Mouse (Mus musculus) liver, embryonic 11.5 days (tissue): ENCODE measurements around the gene Fbf1. TPM values are rescaled to one million over a fixed set of nuclear protein-coding genes. Genes with fewer than 3 reads are reported as not detected.
A peak's percentile ranks its signal among the peaks of the same experiment; 100 is the strongest.

Experiments used
- ATAC-seq: fragments of 200-750 bp; cut with Nextera tagmentation; replicated peaks from 2 replicates; pipeline ENCODE4 v1.8.0; 2017; ENCODE audit warnings: moderate number of reproducible peaks, mild to moderate bottlenecking, moderate TSS enrichment, moderate library complexity; ENCODE audit not compliant: low FRiP score
- DNase-seq: peaks from one replicate; pipeline ENCODE4 v3.0.0-alpha.2; 2017; ENCODE audit warnings: low spot score
- H3K27ac ChIP-seq: fragments of 300-500 bp; sonication (generic); 2 replicates; pipeline ENCODE4 v1.5.1; 2014; ENCODE audit warnings: mild to moderate bottlenecking, low read depth, low read length, control low read depth
- H3K27me3 ChIP-seq: fragments of 300-500 bp; sonication (generic); replicated peaks from 2 replicates; pipeline ENCODE4 v1.6.1; 2014; ENCODE audit warnings: low read length, mixed read lengths; ENCODE audit not compliant: control insufficient read depth, insufficient read depth
- H3K36me3 ChIP-seq: fragments of 300-500 bp; sonication (generic); 2 replicates; pipeline ENCODE4 v1.6.1; 2014; ENCODE audit warnings: mild to moderate bottlenecking, low read length, moderate library complexity, mixed read lengths; ENCODE audit not compliant: control insufficient read depth, insufficient read depth
- H3K4me1 ChIP-seq: fragments of 300-500 bp; sonication (generic); replicated peaks from 2 replicates; pipeline ENCODE4 v1.6.1; 2014; ENCODE audit warnings: low read length, mixed read lengths; ENCODE audit not compliant: control insufficient read depth, insufficient read depth
- H3K4me2 ChIP-seq: fragments of 300-500 bp; sonication (generic); 2 replicates; pipeline ENCODE4 v1.6.1; 2014; ENCODE audit warnings: mild to moderate bottlenecking, control low read depth, moderate library complexity
- H3K4me3 ChIP-seq: fragments of 300-500 bp; sonication (generic); 2 replicates; pipeline ENCODE4 v1.5.1; 2014; ENCODE audit warnings: low read depth, low read length, control low read depth
- H3K9ac ChIP-seq: fragments of 300-500 bp; sonication (generic); 2 replicates; pipeline ENCODE4 v1.6.1; 2014; ENCODE audit warnings: low read depth, low read length, control low read depth
- H3K9me3 ChIP-seq: fragments of 300-500 bp; sonication (generic); 2 replicates; pipeline ENCODE4 v1.6.1; 2016; ENCODE audit warnings: low read length, inconsistent platforms, mixed read lengths; ENCODE audit not compliant: control insufficient read depth
- WGBS: fragments of 180-500 bp; shearing (Covaris S2); extraction: QIAGEN DNeasy Blood & Tissue Kit; methylation state at CpG from one replicate; pipeline ENCODE4 v1.1.7; 2014; 5-methylcytosine and 5-hydroxymethylcytosine counted together
- polyA plus RNA-seq: library from polyadenylated mRNA; unstranded; fragments of >200 nt; fragmentation: Nextera tagmentation; extraction: Ambion mirVana; gene quantifications from 2 replicates; pipeline ENCODE4 v1.2.1, GENCODE M21; 2014

The Fbf1 gene
- polyA plus RNA-seq, 1 experiment from 2014 or later: 20.1 TPM

DNA sequence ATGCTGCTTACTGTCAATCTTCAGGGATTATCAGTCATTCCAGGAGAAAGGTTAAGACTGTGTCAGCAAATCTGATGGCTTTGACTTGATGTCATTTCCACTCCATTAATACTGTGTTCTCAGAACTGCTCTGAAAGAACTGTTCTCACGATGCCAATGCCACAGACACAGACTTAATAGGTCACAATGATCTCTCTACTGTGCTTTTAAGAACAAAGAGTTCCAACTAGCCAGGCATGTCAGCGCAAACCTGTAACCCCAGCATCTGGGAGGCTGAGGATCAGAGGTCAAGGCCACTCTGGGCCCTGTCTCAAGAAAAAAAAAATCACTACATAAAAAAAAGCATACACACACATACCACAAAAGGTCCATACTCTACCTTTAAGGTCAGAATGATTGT is 4.0 kb upstream of the Fbf1 start:
- Histone ChIP-seq H3K4me2 (no peak overlapping the region), H3K27ac (no peak overlapping the region), H3K9me3 (no peaks in the 10 kb centered on the region), H3K36me3 (peaks cover 12% of the 10 kb centered on the region; the same call in 1 of the 2 replicates), H3K9ac (no peak overlapping the region), H3K4me1 (0 out of 2 replicates have a peak, but pooled peaks cover 3% of the 10 kb centered on the region), H3K4me3 (no peak overlapping the region), H3K27me3 (no peaks in the 10 kb centered on the region)
- ATAC-seq: no peak
- WGBS: 91% methylated on average over 2 of the region's 2 CpGs
- DNase-seq: no peak

DNA sequence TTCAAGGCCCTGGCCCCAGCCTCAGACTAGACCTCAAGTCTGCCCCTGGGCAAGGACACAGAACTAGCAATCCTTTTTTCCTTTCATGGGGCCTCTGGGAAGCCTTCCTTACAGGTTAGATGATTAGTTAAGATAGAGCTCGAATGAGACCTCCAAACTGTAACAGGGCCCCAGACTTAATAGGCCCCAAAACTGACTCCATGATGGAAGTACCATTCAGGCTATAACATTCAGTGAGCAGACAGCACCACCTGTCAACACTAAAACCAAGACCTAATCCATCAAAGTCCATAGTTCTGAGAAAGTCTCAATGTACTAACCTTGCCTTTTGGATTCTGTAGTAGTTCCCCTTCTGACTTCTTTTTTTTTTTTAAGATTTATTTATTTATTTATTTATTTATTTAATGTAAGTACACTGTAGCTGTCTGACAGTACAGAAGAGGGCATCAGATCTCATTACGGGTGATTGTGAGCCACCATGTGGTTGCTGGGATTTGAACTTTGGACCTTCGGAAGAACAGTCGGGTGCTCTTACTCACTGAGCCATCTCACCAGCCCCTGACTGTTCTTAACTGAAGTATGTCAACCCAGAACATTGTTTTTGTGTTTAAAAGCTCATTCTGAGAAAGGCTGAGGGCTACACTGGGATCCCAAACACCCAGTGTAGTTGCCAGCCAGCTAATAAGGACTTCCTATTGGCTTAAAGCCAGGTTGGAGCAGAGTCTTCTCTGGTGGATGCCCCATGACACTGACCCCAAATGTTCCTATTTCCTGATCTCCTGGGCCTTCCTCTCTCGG is 2.2 kb upstream of the Fbf1 start:
- Histone ChIP-seq H3K27me3 (no peaks in the 10 kb centered on the region), H3K9ac (no peak overlapping the region), H3K4me2 (no peak overlapping the region), H3K9me3 (no peaks in the 10 kb centered on the region), H3K4me3 (no peak overlapping the region), H3K4me1 (0 out of 2 replicates have a peak, but pooled peaks cover 5% of the 10 kb centered on the region), H3K27ac (no peak overlapping the region), H3K36me3 (peaks cover 10% of the 10 kb centered on the region; the same call in 1 of the 2 replicates)
- ATAC-seq: no peak
- no peak for DNase-seq
- WGBS: 81% methylated on average over 5 of the region's 5 CpGs

DNA sequence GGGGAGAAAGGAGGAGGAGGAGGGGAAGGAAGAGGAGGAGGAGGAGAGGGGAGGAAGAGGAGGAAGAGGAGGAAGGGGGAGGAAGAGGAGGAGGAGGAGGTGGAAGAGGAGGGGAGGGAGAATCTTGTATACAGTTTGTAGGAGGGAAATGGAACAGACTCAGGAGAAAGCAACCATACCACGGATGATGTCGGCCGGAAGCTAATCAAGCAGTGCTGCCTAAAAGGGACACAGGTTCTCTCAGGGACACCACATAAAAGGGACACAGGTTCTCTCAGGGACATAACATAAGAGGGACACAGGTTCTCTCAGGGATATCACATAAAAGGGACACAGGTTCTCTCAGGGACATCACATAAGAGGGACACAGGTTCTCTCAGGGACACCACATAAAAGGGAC is 1.2 kb upstream of the Fbf1 start:
- Histone ChIP-seq H3K36me3 (peaks cover 10% of the 10 kb centered on the region; the same call in 1 of the 2 replicates), H3K27ac (no peak overlapping the region), H3K4me1 (0 out of 2 replicates have a peak, but pooled peaks cover 5% of the 10 kb centered on the region), H3K4me2 (no peak overlapping the region), H3K4me3 (no peak overlapping the region), H3K27me3 (no peaks in the 10 kb centered on the region), H3K9ac (no peak overlapping the region), H3K9me3 (no peaks in the 10 kb centered on the region)
- WGBS: 77% methylated on average over 3 of the region's 3 CpGs
- DNase-seq: no peak
- no peak for ATAC-seq

DNA sequence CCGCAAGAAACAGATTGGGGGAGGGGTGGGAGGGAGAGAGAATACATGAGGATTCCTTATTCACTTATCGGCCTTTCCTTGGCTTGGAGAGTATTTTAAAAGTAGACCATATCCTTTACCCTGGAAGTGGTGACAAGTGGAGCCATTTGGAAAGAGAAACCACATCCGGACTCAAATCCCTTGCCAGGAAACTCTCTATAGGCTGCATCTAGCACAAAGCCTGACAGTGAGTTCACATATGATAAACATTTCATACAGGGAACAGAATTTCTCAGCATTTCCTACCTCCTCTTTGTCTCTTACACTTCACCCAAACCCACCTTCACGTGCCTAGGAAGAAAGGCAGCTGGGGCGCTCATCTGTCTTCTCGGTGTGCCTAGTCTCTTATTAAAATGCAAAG is 734 bp downstream of the Fbf1 start:
- no peaks in the 10 kb centered on the region for H3K9me3 ChIP-seq
- H3K4me3 ChIP-seq: peak overlapping the region; percentile 65
- peak overlapping the region; percentile 74 for H3K9ac ChIP-seq
- no peak for DNase-seq
- peak overlapping the region; percentile 83 for H3K4me2 ChIP-seq
- H3K36me3 ChIP-seq: no peaks in the 10 kb centered on the region; the same call in 1 of the 2 replicates
- no peak for ATAC-seq
- WGBS: 15% methylated on average over 6 of the region's 6 CpGs
- no peaks in the 10 kb centered on the region for H3K27me3 ChIP-seq
- H3K27ac ChIP-seq: peak overlapping the region; percentile 44
- H3K4me1 ChIP-seq: 0 out of 2 replicates have a peak, but pooled peaks cover 5% of the 10 kb centered on the region

DNA sequence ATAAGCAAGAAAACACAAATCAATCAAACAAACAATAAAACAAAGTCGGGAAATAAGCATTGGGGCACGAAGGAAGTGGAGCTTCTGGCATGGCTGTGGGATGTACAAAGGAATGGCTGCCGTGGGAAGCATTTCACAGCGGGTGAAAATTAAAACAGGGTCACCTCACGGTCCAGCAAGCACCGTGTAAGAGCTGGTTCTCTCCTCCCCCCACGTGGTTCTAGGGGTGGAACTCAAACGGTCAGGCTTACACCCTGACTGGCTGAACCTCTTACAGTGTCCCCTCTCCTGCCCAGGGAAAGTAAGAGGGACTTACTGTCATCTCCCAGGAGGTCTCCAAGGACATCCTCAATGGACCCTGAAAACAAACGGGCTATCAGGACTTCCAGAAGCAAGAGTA is 5.0 kb downstream of the Fbf1 start:
- no peak overlapping the region for H3K4me2 ChIP-seq
- no peak overlapping the region for H3K27ac ChIP-seq
- 67% methylated on average over 9 of the region's 9 CpGs for WGBS
- DNase-seq (no peak), ATAC-seq (no peak)
- H3K9me3 ChIP-seq: no peaks in the 10 kb centered on the region
- 0 out of 2 replicates have a peak, but pooled peaks cover 7% of the 10 kb centered on the region for H3K4me1 ChIP-seq
- H3K9ac ChIP-seq: no peak overlapping the region
- H3K4me3 ChIP-seq: no peak overlapping the region
- no peaks in the 10 kb centered on the region for H3K27me3 ChIP-seq
- H3K36me3 ChIP-seq: peaks cover 7% of the 10 kb centered on the region

DNA sequence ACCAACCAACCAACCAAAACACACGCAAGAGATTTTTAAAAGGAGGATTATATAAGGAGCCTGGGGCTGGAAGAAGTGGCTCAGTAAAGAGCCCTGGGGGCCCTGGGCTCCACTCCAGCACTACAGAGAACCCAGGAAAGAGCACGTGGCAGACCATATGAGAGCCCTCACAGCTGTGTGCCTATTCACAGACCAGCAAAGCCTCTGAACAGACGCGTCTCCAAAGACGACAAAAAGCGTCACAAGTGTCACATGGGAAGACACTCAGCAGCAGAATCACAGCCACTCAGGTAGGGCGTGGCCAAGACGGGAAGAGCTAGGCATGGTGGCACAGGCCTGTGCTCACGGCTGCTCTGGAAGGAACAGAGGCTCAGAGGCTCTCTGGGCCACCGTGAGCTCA is 5.8 kb downstream of the Fbf1 start:
- ATAC-seq (no peak), DNase-seq (no peak)
- no peaks in the 10 kb centered on the region for H3K9me3 ChIP-seq
- WGBS: 80% methylated on average over 10 of the region's 10 CpGs
- peaks cover 13% of the 10 kb centered on the region for H3K36me3 ChIP-seq
- 0 out of 2 replicates have a peak, but pooled peaks cover 7% of the 10 kb centered on the region for H3K4me1 ChIP-seq
- H3K27ac ChIP-seq: no peak overlapping the region
- H3K4me3 ChIP-seq: no peak overlapping the region
- no peak overlapping the region for H3K4me2 ChIP-seq
- no peaks in the 10 kb centered on the region for H3K27me3 ChIP-seq
- H3K9ac ChIP-seq: no peak overlapping the region

DNA sequence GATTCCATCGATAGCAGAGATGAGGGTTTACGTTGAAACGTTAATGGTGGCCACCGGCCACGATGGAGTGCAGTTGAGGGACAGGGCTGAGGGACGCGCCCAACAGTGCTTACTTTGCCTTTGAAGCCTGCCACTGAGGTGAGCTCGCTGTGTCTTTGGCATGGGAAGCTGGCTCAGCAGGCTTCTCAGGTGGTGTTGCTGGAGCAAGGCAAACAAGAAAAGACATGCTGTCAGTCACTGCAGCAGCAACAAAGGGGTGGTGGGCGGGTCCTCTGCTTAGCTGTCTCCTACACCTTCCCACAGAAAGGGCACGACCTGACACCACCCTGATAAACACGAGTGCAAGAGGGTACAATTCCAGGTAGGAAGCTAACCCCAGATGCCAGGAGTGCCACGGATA is 6.7 kb downstream of the Fbf1 start:
- Histone ChIP-seq H3K4me1 (0 out of 2 replicates have a peak, but pooled peaks cover 5% of the 10 kb centered on the region), H3K9me3 (no peaks in the 10 kb centered on the region), H3K9ac (no peak overlapping the region), H3K4me3 (no peak overlapping the region), H3K27me3 (no peaks in the 10 kb centered on the region), H3K36me3 (peaks cover 14% of the 10 kb centered on the region), H3K4me2 (no peak overlapping the region), H3K27ac (no peak overlapping the region)
- ATAC-seq: no peak
- DNase-seq: no peak
- 62% methylated on average over 12 of the region's 12 CpGs for WGBS

DNA sequence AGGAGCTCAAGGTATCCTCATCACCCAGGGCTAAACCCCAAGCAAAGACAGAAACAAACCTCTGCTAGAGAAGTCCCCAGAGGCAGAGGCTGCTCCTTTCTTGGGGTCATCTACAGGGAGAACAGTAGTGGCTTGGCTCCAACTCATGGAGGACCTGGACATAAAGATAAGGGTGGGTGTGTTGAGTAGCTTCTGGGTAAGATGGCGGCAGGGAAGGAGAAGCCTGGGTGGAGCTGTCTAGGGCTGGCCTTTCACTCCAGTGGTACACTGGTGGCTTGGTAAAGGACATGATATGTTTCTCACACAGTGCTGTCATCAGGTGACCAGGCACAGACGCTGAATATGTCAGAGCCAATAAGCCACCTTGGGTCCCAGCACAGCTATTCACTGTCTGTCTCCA is 17.0 kb downstream of the Fbf1 start:
- no peak for DNase-seq
- ATAC-seq: peak; percentile 84
- no peaks in the 10 kb centered on the region for H3K9me3 ChIP-seq
- peak overlapping the region; percentile 61 for H3K27ac ChIP-seq
- no peak overlapping the region for H3K4me2 ChIP-seq
- peaks cover 52% of the 10 kb centered on the region for H3K36me3 ChIP-seq
- no peak overlapping the region; the same call in 1 of the 2 replicates for H3K9ac ChIP-seq
- peaks cover 12% of the 10 kb centered on the region for H3K4me1 ChIP-seq
- WGBS: 69% methylated on average over 2 of the region's 2 CpGs
- H3K27me3 ChIP-seq: no peaks in the 10 kb centered on the region
- H3K4me3 ChIP-seq: no peak overlapping the region

DNA sequence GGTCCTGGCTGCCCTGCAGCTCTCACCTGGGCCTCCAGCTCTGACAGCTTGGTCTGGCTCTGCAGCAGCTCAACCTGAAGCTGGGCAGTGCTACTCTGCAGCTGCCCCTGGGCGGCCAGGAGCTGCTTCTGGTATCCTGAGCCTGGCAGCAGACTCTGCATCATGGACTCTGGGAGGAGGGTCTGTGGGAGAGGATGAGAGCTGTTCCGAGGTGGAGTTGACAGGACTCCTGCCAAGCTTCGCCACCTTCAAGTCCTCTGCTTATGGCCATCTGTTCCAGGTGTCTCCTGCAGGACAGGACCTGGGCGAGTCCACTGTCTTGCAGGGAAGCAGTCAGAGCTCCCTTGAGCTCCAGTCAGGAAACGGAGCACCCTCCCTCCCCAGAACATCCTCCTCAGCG is 18.6 kb downstream of the Fbf1 start:
- 85% methylated on average over 6 of the region's 6 CpGs for WGBS
- no peaks in the 10 kb centered on the region for H3K9me3 ChIP-seq
- no peak overlapping the region for H3K27ac ChIP-seq
- H3K4me3 ChIP-seq: no peak overlapping the region
- no peak overlapping the region for H3K4me2 ChIP-seq
- H3K36me3 ChIP-seq: peaks cover 55% of the 10 kb centered on the region
- H3K4me1 ChIP-seq: peaks cover 12% of the 10 kb centered on the region
- no peak for ATAC-seq
- H3K27me3 ChIP-seq: no peaks in the 10 kb centered on the region
- DNase-seq: no peak
- no peak overlapping the region for H3K9ac ChIP-seq
